Mouse (Mus musculus) myocyte (in vitro differentiated cells): Measurements from ENCODE around the gene Vamp3. TPM values are rescaled to one million over a fixed set of nuclear protein-coding genes. Genes with fewer than 3 reads are reported as not detected.

Experiments
- H3K27me3 ChIP-seq: one replicate; pipeline ENCODE4 v1.6.1; 2011; ENCODE audit not compliant: control insufficient read depth, insufficient read depth, insufficient read length
- H3K36me3 ChIP-seq: one replicate; pipeline ENCODE4 v1.6.1; 2011; ENCODE audit not compliant: control insufficient read depth, insufficient read depth
- H3K4me2 ChIP-seq: one replicate; pipeline ENCODE4 v1.6.1; 2011; ENCODE audit warnings: low read depth, control low read depth
- H3K4me3 ChIP-seq: one replicate; pipeline ENCODE4 v1.5.1; 2011; ENCODE audit warnings: mild to moderate bottlenecking, control low read depth, moderate library complexity
- H3K79me2 ChIP-seq: one replicate; pipeline ENCODE4 v1.6.1; 2011; ENCODE audit not compliant: control insufficient read depth, insufficient read depth
- H3ac ChIP-seq: one replicate; pipeline ENCODE4 v1.6.1; 2011; ENCODE audit not compliant: control insufficient read depth, insufficient read length
- CEBPB ChIP-seq: IDR thresholded peaks from 2 replicates; pipeline ENCODE4 v1.6.1; 2011; ENCODE audit warnings: mild to moderate bottlenecking, moderate library complexity; ENCODE audit not compliant: poor library complexity, insufficient read depth, severe bottlenecking
- E2F4 ChIP-seq: IDR thresholded peaks from one replicate; pipeline ENCODE4 v1.6.1; 2011; ENCODE audit warnings: mild to moderate bottlenecking, control low read depth, moderate library complexity; ENCODE audit not compliant: insufficient read depth
- MAX ChIP-seq: IDR thresholded peaks from one replicate; pipeline ENCODE4 v1.6.1; 2011; ENCODE audit warnings: low read depth, mild to moderate bottlenecking, control low read depth
- MYOD1 ChIP-seq, 3 experiments: IDR thresholded peaks; one replicate each; pipeline ENCODE4 v1.6.1; 2011; ENCODE audit warnings: control low read depth in 2 of 3, low read depth in 2 of 3, mild to moderate bottlenecking in 2 of 3, moderate library complexity in 1 of 3; ENCODE audit not compliant: insufficient read length in 2 of 3, control insufficient read depth in 1 of 3
- MYOG ChIP-seq, 3 experiments: IDR thresholded peaks; one replicate each; pipeline ENCODE4 v1.6.1; 2011; ENCODE audit warnings: control low read depth in 2 of 3, low read depth in 2 of 3, mild to moderate bottlenecking in 2 of 3; ENCODE audit not compliant: insufficient read length in 2 of 3, control insufficient read depth in 1 of 3, insufficient read depth in 1 of 3
- POLR2A ChIP-seq: IDR thresholded peaks from one replicate; pipeline ENCODE4 v1.6.1; 2011; ENCODE audit warnings: low read depth, mild to moderate bottlenecking, control low read depth, moderate library complexity; ENCODE audit not compliant: insufficient read length
- POLR2AphosphoS2 ChIP-seq: IDR thresholded peaks from one replicate; pipeline ENCODE4 v1.6.1; 2011; ENCODE audit warnings: low read depth, control low read depth; ENCODE audit not compliant: insufficient read length
- REST ChIP-seq: IDR thresholded peaks from one replicate; pipeline ENCODE4 v1.6.1; 2011; ENCODE audit warnings: mild to moderate bottlenecking, control low read depth, moderate library complexity; ENCODE audit not compliant: insufficient read depth, insufficient read length
- SRF ChIP-seq: IDR thresholded peaks from one replicate; pipeline ENCODE4 v1.6.1; 2011; ENCODE audit warnings: low read depth; ENCODE audit not compliant: control insufficient read depth, insufficient read length
- TCF12 ChIP-seq: IDR thresholded peaks from one replicate; pipeline ENCODE4 v1.6.1; 2011; ENCODE audit warnings: mild to moderate bottlenecking, control low read depth; ENCODE audit not compliant: poor library complexity, insufficient read depth, severe bottlenecking
- TCF3 ChIP-seq: IDR thresholded peaks from one replicate; pipeline ENCODE4 v1.6.1; 2011; ENCODE audit warnings: low read depth, control low read depth; ENCODE audit not compliant: insufficient read length
- USF1 ChIP-seq: IDR thresholded peaks from one replicate; pipeline ENCODE4 v1.6.1; 2011; ENCODE audit warnings: low read depth, mild to moderate bottlenecking, control low read depth, moderate library complexity
- polyA plus RNA-seq: library from polyadenylated mRNA; unstranded; fragments of >200 nt; fragmentation: generic; extraction: Trizol; gene quantifications from one replicate; pipeline ENCODE4 v1.2.1, GENCODE M21; 2012; ENCODE audit warnings: missing spikeins

Gene Vamp3
- polyA plus RNA-seq, 1 experiment, result 58.2 TPM

- TF ChIP-seq USF1 (no peak), E2F4 (no peak), CEBPB (no peak), POLR2A (no peak)
- no peak overlapping the region for H3ac ChIP-seq
- H3K27me3 ChIP-seq, result no peaks in the 10 kb centered on the region
- H3K4me3 ChIP-seq, result no peak overlapping the region
- H3K36me3 ChIP-seq, result peaks cover 27% of the 10 kb centered on the region
- H3K79me2 ChIP-seq, result peaks cover 24% of the 10 kb centered on the region
- H3K4me2 ChIP-seq, result peak overlapping the region; percentile 36
Measured at GRCm38 (mm10) chr4:151051162-151051561, 6.6 kb downstream of the Vamp3 start.

GRCm38 (mm10) chr4:151046524-151046923 lies 11.2 kb downstream of the Vamp3 start:
- H3K4me3 ChIP-seq, result no peak overlapping the region
- peaks cover 13% of the 10 kb centered on the region for H3K36me3 ChIP-seq
- TF ChIP-seq SRF, result no peak
- no peak for TF ChIP-seq MAX
- TF ChIP-seq REST, result no peak
- no peak for TF ChIP-seq TCF12
- no peak for TF ChIP-seq POLR2A
- TF ChIP-seq CEBPB, result no peak
- no peak for TF ChIP-seq POLR2AphosphoS2
- TF ChIP-seq TCF3, result no peak
- no peak for TF ChIP-seq E2F4
- no peak overlapping the region for H3K4me2 ChIP-seq
- H3K27me3 ChIP-seq, result no peaks in the 10 kb centered on the region
- no peak overlapping the region for H3ac ChIP-seq
- H3K79me2 ChIP-seq, result peaks cover 3% of the 10 kb centered on the region

GRCm38 (mm10) chr4:151044944-151045570 lies 12.7 kb downstream of the Vamp3 start:
- peaks cover 7% of the 10 kb centered on the region for H3K36me3 ChIP-seq
- H3K4me3 ChIP-seq, result peak overlapping the region; percentile 53
- no peaks in the 10 kb centered on the region for H3K27me3 ChIP-seq
- H3K79me2 ChIP-seq, result no peaks in the 10 kb centered on the region
- TF ChIP-seq MYOG (IDR thresholded peaks at IDR 0.05; ENCODE audit: control insufficient read depth in 1 of 3, insufficient read depth in 1 of 3, insufficient read length in 2 of 3, low read depth in 2 of 3), result no peak
- TF ChIP-seq REST, result no peak
- TF ChIP-seq POLR2A, result no peak
- H3K4me2 ChIP-seq, result peak overlapping the region; percentile 59
- peak overlapping the region; percentile 38 for H3ac ChIP-seq

GRCm38 (mm10) chr4:151044037-151044943 lies 13.5 kb downstream of the Vamp3 start, which contains the start of gene Per3:
TSS of gene Per3 (minus strand) at chr4:151044665.
- Histone ChIP-seq H3K36me3 (peaks cover 7% of the 10 kb centered on the region), H3K4me2 (peak within 1 kb of the TSS; percentile 93), H3K27me3 (no peaks in the 10 kb centered on the region), H3K79me2 (no peaks in the 10 kb centered on the region), H3K4me3 (peak within 1 kb of the TSS; percentile 53), H3ac (peak within 1 kb of the TSS; percentile 38)
- TF ChIP-seq SRF (no peak), TCF3 (no peak), CEBPB (no peak), MYOD1 (IDR thresholded peaks at IDR 0.05; ENCODE audit: control insufficient read depth in 1 of 3, insufficient read length in 2 of 3, low read depth in 2 of 3) (no peak), POLR2A (peak; percentile 93), TCF12 (no peak), E2F4 (no peak), USF1 (no peak), POLR2AphosphoS2 (peak; percentile 77), MYOG (IDR thresholded peaks at IDR 0.05; ENCODE audit: control insufficient read depth in 1 of 3, insufficient read depth in 1 of 3, insufficient read length in 2 of 3, low read depth in 2 of 3) (no peak), MAX (no peak), REST (no peak)

GRCm38 (mm10) chr4:151043281-151043680 lies 14.5 kb downstream of the Vamp3 start:
- TF ChIP-seq MYOD1 (IDR thresholded peaks at IDR 0.05; ENCODE audit: control insufficient read depth in 1 of 3, insufficient read length in 2 of 3, low read depth in 2 of 3) (no peak), MAX (no peak), MYOG (IDR thresholded peaks at IDR 0.05; ENCODE audit: control insufficient read depth in 1 of 3, insufficient read depth in 1 of 3, insufficient read length in 2 of 3, low read depth in 2 of 3) (no peak), POLR2A (no peak), TCF12 (no peak), USF1 (no peak), SRF (no peak), CEBPB (no peak), REST (no peak), TCF3 (no peak), E2F4 (no peak), POLR2AphosphoS2 (no peak)
- Histone ChIP-seq H3K36me3 (peaks cover 7% of the 10 kb centered on the region), H3ac (no peak overlapping the region), H3K79me2 (no peaks in the 10 kb centered on the region), H3K4me2 (peak overlapping the region; percentile 93), H3K4me3 (peak overlapping the region; percentile 53), H3K27me3 (no peaks in the 10 kb centered on the region)
